Mouse (Mus musculus): ENCODE data around the gene Suco.

Suco gene

GRCm38 (mm10) chr1:161781594-161781993 lies 94.9 kb downstream of the Suco start:
- no peak for DNase-seq

DNA sequence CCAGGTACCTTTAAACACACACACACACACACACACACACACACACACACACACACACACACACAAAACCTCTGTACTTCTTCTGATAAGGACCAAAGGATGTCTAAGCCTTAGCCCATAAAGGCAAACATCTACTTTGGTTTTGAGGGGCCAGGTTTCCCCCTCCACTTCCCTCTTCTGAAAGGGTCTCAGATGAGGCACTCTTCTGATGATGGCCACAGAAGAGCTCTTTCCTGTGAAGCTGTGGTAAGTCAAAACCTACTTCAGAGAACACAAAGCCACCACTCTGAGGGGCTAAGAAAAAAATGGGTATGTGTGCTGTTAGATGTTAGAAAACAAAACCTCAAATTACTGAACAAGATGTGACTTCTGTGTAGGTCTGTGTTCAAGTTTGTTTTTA lies 97.4 kb downstream of the Suco start:
- DNase-seq, result no peak

DNA sequence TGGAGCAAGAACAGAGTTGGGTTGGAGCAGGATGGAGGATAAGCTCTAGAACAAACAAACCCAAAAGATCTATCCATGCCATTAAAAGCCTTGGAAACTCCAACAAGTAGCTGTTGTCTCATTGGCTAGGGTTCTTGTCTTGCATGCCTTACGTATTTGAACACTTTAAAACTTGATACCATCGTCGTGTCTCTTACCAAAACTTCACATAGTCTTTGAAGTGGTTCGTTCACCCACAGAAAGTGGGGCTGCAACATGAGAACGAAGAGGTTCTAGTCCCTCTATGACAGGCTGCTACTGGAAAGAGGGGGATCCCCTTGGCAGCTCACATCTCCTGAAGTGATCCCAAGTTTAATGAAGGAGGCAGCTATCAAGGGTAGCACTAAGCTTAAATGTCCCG lies 101.3 kb downstream of the Suco start:
- no peak for DNase-seq

GRCm38 (mm10) chr1:161771293-161771692 lies 105.2 kb downstream of the Suco start:
- DNase-seq, result no peak

- no peak for DNase-seq
Observed at GRCm38 (mm10) chr1:161769329-161769728, 107.2 kb downstream of the Suco start.

DNA sequence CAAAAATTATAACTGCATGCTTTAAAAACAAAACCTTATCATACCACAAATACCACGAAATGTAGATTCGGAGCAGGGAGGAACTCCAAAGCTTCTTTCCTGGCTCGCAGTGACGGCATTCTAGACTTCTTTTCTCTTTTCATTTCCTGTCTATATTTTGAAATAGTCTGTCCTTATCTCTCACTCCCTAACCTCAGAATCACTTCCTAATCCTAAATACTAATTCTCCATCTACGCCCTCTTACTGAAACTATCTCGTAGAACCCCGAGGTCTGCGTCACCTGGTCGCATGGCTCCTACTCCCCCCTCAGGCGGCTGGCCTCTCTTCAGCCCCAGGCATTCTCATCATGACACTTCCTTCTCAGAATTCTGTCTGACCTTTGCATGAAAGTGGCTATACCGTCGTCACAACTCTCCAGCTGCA lies 109.4 kb downstream of the Suco start:
- DNase-seq, result no peak

GRCm38 (mm10) chr1:161766656-161767055 lies 109.8 kb downstream of the Suco start:
- DNase-seq, result peak; percentile 49

All from kidney, postnatal 10 days (tissue).